Mouse (Mus musculus) kidney, adult 2 months (tissue): Measurements from ENCODE around the gene Amz1. TPM values are rescaled to one million over a fixed set of nuclear protein-coding genes. Genes with fewer than 3 reads are reported as not detected.

Source experiments
- DNase-seq: peaks from one replicate; pipeline ENCODE4 v3.0.0; 2021
- H3K27ac ChIP-seq: fragments of 200-500 bp; 2 replicates; pipeline ENCODE4 v1.5.1; 2012; ENCODE audit warnings: low read depth, low read length, control low read depth, inconsistent platforms; ENCODE audit not compliant: insufficient read depth
- H3K27me3 ChIP-seq: fragments of 200-500 bp; replicated peaks from 2 replicates; pipeline ENCODE4 v1.6.1; 2012; ENCODE audit warnings: mild to moderate bottlenecking, moderate library complexity, low read length, inconsistent platforms; ENCODE audit not compliant: control insufficient read depth, insufficient read depth
- H3K36me3 ChIP-seq: fragments of 200-500 bp; 2 replicates; pipeline ENCODE4 v1.6.1; 2012; ENCODE audit warnings: mild to moderate bottlenecking, moderate library complexity, low read length, inconsistent platforms; ENCODE audit not compliant: control insufficient read depth, insufficient read depth
- H3K4me1 ChIP-seq: fragments of 200-500 bp; 2 replicates; pipeline ENCODE4 v1.6.1; 2011; ENCODE audit warnings: low read length; ENCODE audit not compliant: control insufficient read depth, insufficient read depth
- H3K4me3 ChIP-seq: fragments of 200-500 bp; 2 replicates; pipeline ENCODE4 v1.5.1; 2011; ENCODE audit warnings: mild to moderate bottlenecking, low read depth, low read length, control low read depth; ENCODE audit not compliant: insufficient read depth
- CTCF ChIP-seq: fragments of 200-500 bp; conservative IDR thresholded peaks from 2 replicates; pipeline ENCODE4 v1.5.1; 2011; ENCODE audit warnings: low read depth, mild to moderate bottlenecking, control low read depth, low read length, moderate library complexity, mixed read lengths; ENCODE audit not compliant: insufficient read depth, insufficient read length
- POLR2A ChIP-seq: fragments of 200-500 bp; IDR thresholded peaks from one replicate; pipeline ENCODE4 v1.6.1; 2011; ENCODE audit warnings: low read depth, low read length, control low read depth
- WGBS: fragments of 180-500 bp; shearing (Covaris S2); methylation state at CpG from one replicate; pipeline ENCODE4 v1.1.7; 2018; 5-methylcytosine and 5-hydroxymethylcytosine counted together
- polyA plus RNA-seq: library from polyadenylated mRNA; depleted of rRNA; stranded (reverse); fragments of >200 nt; gene quantifications from 2 replicates; pipeline ENCODE4 v1.2.3, GENCODE M21; 2012; rRNA removed

Amz1 gene
- 3.9 and 4.5 TPM in 2 replicates for polyA plus RNA-seq

DNA sequence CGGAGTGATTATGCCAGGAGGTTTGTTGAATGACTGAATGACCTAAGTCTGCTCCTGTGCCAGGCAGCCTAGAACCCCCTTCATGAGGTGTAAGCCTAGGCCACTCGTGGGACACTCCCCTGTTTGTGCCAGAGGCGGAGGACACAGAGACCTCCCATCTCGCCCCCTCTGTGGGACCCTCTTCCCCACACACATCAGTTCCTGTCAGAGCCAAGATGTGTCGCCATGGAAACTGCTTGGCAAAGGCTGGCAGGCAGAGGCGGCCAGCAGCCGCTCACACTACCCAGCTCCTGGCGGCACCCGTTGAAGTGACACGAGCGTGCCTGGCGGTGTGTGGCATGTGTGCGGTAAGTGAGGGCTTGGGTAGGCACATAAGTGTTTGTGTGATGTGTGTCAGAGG is at the start of gene Amz1:
Gene Amz1 (plus strand): TSS at position 306 of the 400 bp plus-strand sequence.
- no peaks in the 10 kb centered on the region for H3K4me1 ChIP-seq
- H3K4me3 ChIP-seq = no peak within 1 kb of the TSS
- WGBS = 73% methylated on average over 13 of the region's 13 CpGs
- DNase-seq = no peak
- H3K36me3 ChIP-seq = no peaks in the 10 kb centered on the region; the same call in 1 of the 2 replicates
- H3K27ac ChIP-seq = no peak within 1 kb of the TSS
- H3K27me3 ChIP-seq = no peaks in the 10 kb centered on the region
- TF ChIP-seq CTCF = no peak
- TF ChIP-seq POLR2A = no peak

DNA sequence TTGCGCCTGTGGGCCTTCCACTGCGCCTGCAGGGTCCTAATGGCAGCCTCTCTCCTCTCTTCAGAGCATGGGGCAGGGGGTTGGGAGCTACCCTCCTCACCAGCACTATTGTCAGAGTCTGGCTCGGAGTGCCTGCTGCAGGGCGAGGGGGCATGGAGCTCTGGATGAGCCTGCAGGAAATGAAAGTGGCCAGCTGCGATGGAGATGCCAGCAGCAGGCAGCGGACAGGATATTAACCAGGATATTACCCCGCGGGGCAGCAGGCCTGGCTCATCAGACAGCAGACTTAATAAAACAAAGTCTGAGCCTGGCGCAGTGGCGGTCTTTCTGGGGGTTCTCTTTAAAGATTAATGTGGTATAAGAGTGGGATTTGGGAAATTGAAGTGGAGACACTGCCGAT is 48.8 kb upstream of the Amz1 start:
- no peaks in the 10 kb centered on the region for H3K27me3 ChIP-seq
- no peak overlapping the region for H3K27ac ChIP-seq
- WGBS = 66% methylated on average over 11 of the region's 11 CpGs
- no peak for DNase-seq
- no peak overlapping the region for H3K4me3 ChIP-seq
- H3K4me1 ChIP-seq = no peaks in the 10 kb centered on the region
- TF ChIP-seq CTCF = no peak
- TF ChIP-seq POLR2A = no peak
- 0 out of 2 replicates have a peak, but pooled peaks cover 3% of the 10 kb centered on the region for H3K36me3 ChIP-seq

DNA sequence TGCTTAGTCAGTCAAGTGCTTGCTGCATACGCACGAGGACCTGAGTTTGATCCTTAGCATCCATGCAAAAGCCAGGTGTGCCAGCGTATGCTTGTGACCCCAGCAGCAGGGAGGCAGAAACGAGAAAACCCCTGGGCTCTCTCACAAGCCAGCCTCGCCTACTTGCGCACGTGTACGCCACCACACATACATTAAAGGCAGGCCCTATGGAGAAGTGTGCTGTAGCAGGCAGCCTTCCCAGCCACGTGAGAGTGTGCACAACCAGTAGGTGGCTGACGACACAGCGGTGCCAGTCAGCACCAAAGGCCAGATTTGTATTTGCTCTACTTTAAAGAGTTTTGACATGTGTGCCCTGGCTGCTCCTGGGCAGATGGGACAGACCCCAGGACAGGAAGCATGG is 48.3 kb upstream of the Amz1 start:
- Histone ChIP-seq H3K4me1 (no peaks in the 10 kb centered on the region), H3K36me3 (no peaks in the 10 kb centered on the region), H3K27me3 (no peaks in the 10 kb centered on the region), H3K4me3 (no peak overlapping the region), H3K27ac (no peak overlapping the region)
- 91% methylated on average over 11 of the region's 11 CpGs for WGBS
- TF ChIP-seq POLR2A = no peak
- no peak for DNase-seq

DNA sequence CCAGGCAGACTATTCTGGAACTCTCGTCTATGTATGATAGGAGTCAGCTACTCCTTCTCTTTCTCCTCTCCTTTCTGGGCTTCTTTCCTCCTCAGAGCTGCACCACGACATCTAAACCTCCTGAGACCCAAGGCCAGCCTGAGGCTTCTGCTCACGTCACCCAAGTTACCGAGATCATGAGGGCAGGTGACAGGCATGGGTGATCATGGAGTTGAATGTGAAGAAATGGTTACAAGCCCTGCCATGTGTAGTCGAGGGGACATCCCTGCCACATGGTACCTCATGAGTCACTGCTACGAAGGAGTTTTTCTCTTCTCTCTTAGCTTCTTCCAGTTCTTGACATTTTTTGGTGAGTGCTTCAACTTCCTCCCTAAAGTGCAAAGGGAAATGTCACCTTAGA is 46.8 kb upstream of the Amz1 start:
- Histone ChIP-seq H3K27ac (no peak overlapping the region), H3K36me3 (no peaks in the 10 kb centered on the region), H3K4me1 (no peaks in the 10 kb centered on the region), H3K27me3 (no peaks in the 10 kb centered on the region), H3K4me3 (no peak overlapping the region)
- WGBS = 73% methylated on average over 6 of the region's 6 CpGs
- TF ChIP-seq CTCF (no peak), POLR2A (no peak)
- DNase-seq = no peak

DNA sequence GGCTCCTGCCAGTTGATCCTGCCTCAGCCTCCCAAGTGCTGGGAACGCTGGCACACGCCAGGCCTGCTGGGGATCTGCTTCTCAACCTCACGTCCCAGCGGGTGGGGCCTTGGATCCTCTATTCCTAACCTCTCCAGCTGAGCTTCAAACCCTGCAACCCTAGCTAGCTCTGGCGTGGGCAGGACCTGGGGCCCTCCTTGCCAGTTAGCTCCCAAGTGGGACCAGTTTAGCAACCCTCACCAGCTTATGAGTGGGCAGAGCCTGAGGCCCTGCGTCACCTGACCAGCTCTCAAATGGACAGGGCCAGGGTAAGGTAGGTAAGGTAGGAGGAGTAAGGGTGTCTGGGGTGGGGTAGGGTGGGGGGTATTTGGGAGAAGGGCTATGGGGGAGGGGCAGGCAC is 43.9 kb upstream of the Amz1 start:
- H3K27ac ChIP-seq = no peak overlapping the region
- 93% methylated on average over 6 of the region's 6 CpGs for WGBS
- no peaks in the 10 kb centered on the region for H3K27me3 ChIP-seq
- no peak for DNase-seq
- no peaks in the 10 kb centered on the region for H3K36me3 ChIP-seq
- H3K4me1 ChIP-seq = no peaks in the 10 kb centered on the region
- no peak overlapping the region for H3K4me3 ChIP-seq
- TF ChIP-seq CTCF (no peak), POLR2A (no peak)

DNA sequence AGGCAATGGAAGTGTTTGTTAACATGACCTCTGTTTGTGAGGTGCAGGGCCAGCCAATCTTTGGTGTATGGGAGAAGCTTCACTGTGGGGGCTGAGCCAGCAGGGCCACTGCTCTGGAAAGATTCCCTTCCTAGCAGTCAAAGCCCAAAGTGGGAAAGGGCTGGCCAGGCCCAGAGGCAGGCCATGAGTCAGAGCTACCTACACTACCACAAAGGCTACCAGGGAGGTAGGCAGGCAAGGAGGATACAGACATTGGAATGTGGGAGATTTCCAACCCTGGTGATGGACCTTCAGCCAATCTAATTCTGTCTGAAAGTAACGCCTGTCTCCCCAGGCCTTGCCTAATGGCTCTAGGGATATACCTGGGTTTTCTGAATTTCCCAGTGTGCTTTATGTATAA is 43.0 kb upstream of the Amz1 start:
- H3K36me3 ChIP-seq = no peaks in the 10 kb centered on the region
- no peak overlapping the region for H3K27ac ChIP-seq
- H3K4me3 ChIP-seq = no peak overlapping the region
- 91% methylated on average over 1 of the region's 1 CpGs for WGBS
- no peak for DNase-seq
- H3K27me3 ChIP-seq = no peaks in the 10 kb centered on the region
- no peak for TF ChIP-seq CTCF
- TF ChIP-seq POLR2A = no peak
- no peaks in the 10 kb centered on the region for H3K4me1 ChIP-seq

DNA sequence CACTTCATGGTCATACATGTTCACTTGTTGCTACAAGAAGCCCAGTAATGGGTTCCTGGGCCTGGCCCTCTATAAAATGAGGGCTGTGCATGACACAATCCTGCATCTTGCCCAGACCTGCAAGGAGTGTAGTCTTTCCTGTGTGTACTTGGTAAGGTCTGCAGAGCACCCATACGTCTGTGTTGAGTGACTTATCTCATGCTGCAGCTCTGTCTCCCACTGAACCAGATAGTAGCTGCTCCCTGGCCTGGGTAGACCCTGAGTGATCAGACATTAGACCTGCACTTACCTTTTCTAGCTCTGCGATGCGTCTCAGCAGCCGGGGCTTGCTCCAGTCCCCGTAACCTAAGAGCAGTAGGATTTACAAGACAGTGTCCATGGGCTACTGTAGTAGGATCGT is 41.8 kb upstream of the Amz1 start:
- Histone ChIP-seq H3K27me3 (no peaks in the 10 kb centered on the region), H3K36me3 (no peaks in the 10 kb centered on the region), H3K27ac (no peak overlapping the region), H3K4me3 (no peak overlapping the region), H3K4me1 (no peaks in the 10 kb centered on the region)
- DNase-seq = no peak
- 97% methylated on average over 6 of the region's 6 CpGs for WGBS
- TF ChIP-seq POLR2A = no peak
- TF ChIP-seq CTCF = no peak
